ENCODE assay signal across 16 mouse cellular contexts in genomic region chr9:35053081-35053480, GRCm38 (mm10).
DNase-seq lines count a peak whose midpoint lies in the region; ATAC-seq and TF ChIP-seq lines count a peak whose summit lies in the region.
"Had no signal": no experiment of that assay in that cellular context is flagged by ENCODE, and none has a peak within 500 bp of the region (broad histone marks: within the 10 kb centered on the region; RNA-seq: fewer than 3 reads in every experiment).

No protein-coding gene starts in this region.

- H3K27ac ChIP-seq in left cerebral cortex, adult 2 months = no peak overlapping the region
- H3K27ac ChIP-seq: heart, embryonic 13.5 days; hindbrain, embryonic 15.5 days; neural tube, embryonic 15.5 days had no signal

- TF ChIP-seq CTCF in left cerebral cortex, adult 2 months (IDR thresholded peaks at IDR 0.05) = no peak

- intact Hi-C loops in left cerebral cortex, adult 2 months (cut with DNase I) = no loop called here

- H3K4me3 ChIP-seq in left cerebral cortex, adult 2 months = no peak overlapping the region
- H3K4me3 ChIP-seq: heart, embryonic 13.5 days; hindbrain, embryonic 15.5 days; neural tube, embryonic 15.5 days had no signal

- no peak for ATAC-seq in cerebellum, adult (ENCODE audit: insufficient number of reproducible peaks, low FRiP score, low TSS enrichment)

- peak; percentile 1 for DNase-seq in cerebellum, adult 9-11 months
- DNase-seq in left cerebral cortex, adult 2 months (ENCODE audit: extremely low spot score in 1 of 2, low spot score in 2 of 2) = peak; percentile 6 to 9
- no peak for DNase-seq in left cerebral cortex, adult 11 months (ENCODE audit: low spot score)
- DNase-seq in spleen, postnatal 4 days (ENCODE audit: low spot score in 2 of 2) = peak; percentile 9 to 56
- no peak for DNase-seq in spleen, adult 18-20 months
- DNase-seq in testis, postnatal 10 days (ENCODE audit: low spot score) = peak; percentile 32
- no peak for DNase-seq in layer of hippocampus, adult 11-12 months (ENCODE audit: low spot score)
- DNase-seq: forebrain, postnatal 0 days; gastrocnemius, postnatal 14 days; kidney, postnatal 25 days; thymus, adult 2 months; thymus, postnatal 4 days had no signal

Comparison
In these comparisons a context has a peak if more than half of its experiments do, and no peak if none do; other contexts are left out.
1. DNase-seq: peak in cerebellum, adult 9-11 months (single experiment), left cerebral cortex, adult 2 months (2 of 2), spleen, postnatal 4 days (2 of 2) and testis, postnatal 10 days (single experiment); none in left cerebral cortex, adult 11 months (single experiment), spleen, adult 18-20 months (0 of 2) and layer of hippocampus, adult 11-12 months (single experiment).